Mouse (Mus musculus) liver, embryonic 16.5 days (tissue): ENCODE results near the gene Aak1. TPM values are rescaled to one million over a fixed set of nuclear protein-coding genes. Genes with fewer than 3 reads are reported as not detected.

Source experiments
- ATAC-seq: fragments of 200-750 bp; cut with Nextera tagmentation; 2 replicates; pipeline ENCODE4 v1.8.0; 2017; ENCODE audit warnings: low read depth, mild to moderate bottlenecking, moderate number of reproducible peaks, moderate library complexity
- H3K27ac ChIP-seq: fragments of 300-500 bp; sonication (generic); 2 replicates; pipeline ENCODE4 v1.5.1; 2014; ENCODE audit warnings: mild to moderate bottlenecking, low read length
- H3K27me3 ChIP-seq: fragments of 300-500 bp; sonication (generic); 2 replicates; pipeline ENCODE4 v1.6.1; 2014; ENCODE audit warnings: low read depth, low read length, mixed read lengths; ENCODE audit not compliant: control insufficient read depth, insufficient read depth
- H3K36me3 ChIP-seq: fragments of 300-500 bp; sonication (generic); 2 replicates; pipeline ENCODE4 v1.6.1; 2014; ENCODE audit warnings: mild to moderate bottlenecking; ENCODE audit not compliant: control insufficient read depth, insufficient read depth
- H3K4me1 ChIP-seq: fragments of 300-500 bp; sonication (generic); 2 replicates; pipeline ENCODE4 v1.6.1; 2014; ENCODE audit warnings: low read depth, low read length, mixed read lengths; ENCODE audit not compliant: control insufficient read depth
- H3K4me2 ChIP-seq: fragments of 300-500 bp; sonication (generic); 2 replicates; pipeline ENCODE4 v1.6.1; 2014; ENCODE audit warnings: low read depth, low read length, mixed read lengths
- H3K4me3 ChIP-seq: fragments of 300-500 bp; sonication (generic); 2 replicates; pipeline ENCODE4 v1.5.1; 2014; ENCODE audit warnings: low read depth, mild to moderate bottlenecking, low read length
- H3K9ac ChIP-seq: fragments of 300-500 bp; sonication (generic); 2 replicates; pipeline ENCODE4 v1.6.1; 2014; ENCODE audit warnings: low read depth, low read length
- H3K9me3 ChIP-seq: fragments of 300-500 bp; sonication (generic); replicated peaks from 2 replicates; pipeline ENCODE4 v1.6.1; 2016; ENCODE audit warnings: low read length; ENCODE audit not compliant: control insufficient read depth
- WGBS: fragments of 180-500 bp; shearing (Covaris S2); extraction: QIAGEN DNeasy Blood & Tissue Kit; methylation state at CpG from one replicate; pipeline ENCODE4 v1.1.7; 2014; ENCODE audit not compliant: insufficient replicate concordance; 5-methylcytosine and 5-hydroxymethylcytosine counted together
- polyA plus RNA-seq: library from polyadenylated mRNA; unstranded; fragments of >200 nt; fragmentation: Nextera tagmentation; extraction: Ambion mirVana; gene quantifications from 2 replicates; pipeline ENCODE4 v1.2.1, GENCODE M21; 2015

The Aak1 gene
- polyA plus RNA-seq, 1 experiment from 2014 or later: 3.4 TPM

- Histone ChIP-seq H3K27me3 (no peaks in the 10 kb centered on the region), H3K9ac (no peak overlapping the region), H3K27ac (no peak overlapping the region), H3K4me1 (peaks cover 3% of the 10 kb centered on the region), H3K36me3 (peaks cover 7% of the 10 kb centered on the region), H3K4me2 (no peak overlapping the region), H3K9me3 (no peaks in the 10 kb centered on the region), H3K4me3 (no peak overlapping the region)
- ATAC-seq: peak; percentile 32; the same call in 1 of the 2 replicates
- 72% methylated on average over 6 of the region's 6 CpGs for WGBS
These were observed 152.7 kb downstream of the Aak1 start for GRCm38 (mm10) chr6:87001995-87002394.

GRCm38 (mm10) chr6:87002521-87003055, 153.3 kb downstream of the Aak1 start:
- no peaks in the 10 kb centered on the region for H3K27me3 ChIP-seq
- H3K4me2 ChIP-seq: no peak overlapping the region
- no peak overlapping the region for H3K27ac ChIP-seq
- H3K9ac ChIP-seq: no peak overlapping the region
- H3K4me3 ChIP-seq: no peak overlapping the region
- no peaks in the 10 kb centered on the region for H3K9me3 ChIP-seq
- H3K4me1 ChIP-seq: peaks cover 3% of the 10 kb centered on the region
- whole genome bisulfite sequencing: 36% methylated on average over 8 of the region's 8 CpGs
- peak; percentile 53; the same call in 1 of the 2 replicates for ATAC-seq
- H3K36me3 ChIP-seq: peaks cover under 1% of the 10 kb centered on the region; the same call in 1 of the 2 replicates

- WGBS: 41% methylated on average over 2 of the region's 2 CpGs
- peaks cover 3% of the 10 kb centered on the region for H3K4me1 ChIP-seq
- H3K4me3 ChIP-seq: no peak overlapping the region
- H3K9me3 ChIP-seq: no peaks in the 10 kb centered on the region
- H3K36me3 ChIP-seq: no peaks in the 10 kb centered on the region
- ATAC-seq: no peak
- H3K4me2 ChIP-seq: no peak overlapping the region
- H3K27ac ChIP-seq: no peak overlapping the region
- no peaks in the 10 kb centered on the region for H3K27me3 ChIP-seq
- H3K9ac ChIP-seq: no peak overlapping the region
These were observed 154.8 kb downstream of the Aak1 start for GRCm38 (mm10) chr6:87004099-87004498.

- Histone ChIP-seq H3K9ac (no peak overlapping the region), H3K4me2 (no peak overlapping the region), H3K9me3 (no peaks in the 10 kb centered on the region), H3K4me3 (no peak overlapping the region), H3K27me3 (no peaks in the 10 kb centered on the region), H3K36me3 (no peaks in the 10 kb centered on the region), H3K4me1 (peaks cover 8% of the 10 kb centered on the region), H3K27ac (no peak overlapping the region)
- ATAC-seq: no peak
These were observed 156.3 kb downstream of the Aak1 start for GRCm38 (mm10) chr6:87005577-87005976.

- WGBS: 55% methylated on average over 6 of the region's 6 CpGs
- no peak for ATAC-seq
- no peaks in the 10 kb centered on the region for H3K9me3 ChIP-seq
- H3K9ac ChIP-seq: peak within 1 kb of the TSS; percentile 93
- no peaks in the 10 kb centered on the region for H3K27me3 ChIP-seq
- peaks cover 11% of the 10 kb centered on the region for H3K4me1 ChIP-seq
- peak within 1 kb of the TSS; percentile 87 for H3K4me3 ChIP-seq
- peak within 1 kb of the TSS; percentile 81 for H3K4me2 ChIP-seq
- H3K27ac ChIP-seq: peak within 1 kb of the TSS; percentile 92
- no peaks in the 10 kb centered on the region for H3K36me3 ChIP-seq
These were observed 159.6 kb downstream of the Aak1 start, which contains the start of gene Nfu1 for GRCm38 (mm10) chr6:87008887-87009286. TSS of gene Nfu1 (plus strand) at chr6:87009236.

GRCm38 (mm10) chr6:87009692-87010328, 160.5 kb downstream of the Aak1 start:
- peak overlapping the region; percentile 87 for H3K4me3 ChIP-seq

GRCm38 (mm10) chr6:87016916-87017315, 167.6 kb downstream of the Aak1 start:
- H3K4me3 ChIP-seq: no peak overlapping the region
- ATAC-seq: no peak
- peaks cover 28% of the 10 kb centered on the region for H3K36me3 ChIP-seq
- H3K27ac ChIP-seq: no peak overlapping the region
- no peak overlapping the region for H3K9ac ChIP-seq
- no peaks in the 10 kb centered on the region; the same call in 1 of the 2 replicates for H3K9me3 ChIP-seq
- WGBS: 48% methylated on average over 4 of the region's 4 CpGs
- no peaks in the 10 kb centered on the region; the same call in 1 of the 2 replicates for H3K4me1 ChIP-seq
- no peak overlapping the region for H3K4me2 ChIP-seq
- H3K27me3 ChIP-seq: no peaks in the 10 kb centered on the region

More at GRCm38 (mm10) chr6:87009692-87010328, 160.5 kb downstream of the Aak1 start:
- peak; percentile 96 for ATAC-seq
- Histone ChIP-seq H3K27me3 (no peaks in the 10 kb centered on the region), H3K9me3 (no peaks in the 10 kb centered on the region), H3K4me2 (peak overlapping the region; percentile 81), H3K36me3 (no peaks in the 10 kb centered on the region), H3K4me1 (peaks cover 11% of the 10 kb centered on the region), H3K27ac (peak overlapping the region; percentile 92), H3K9ac (peak overlapping the region; percentile 93)
- WGBS: under 1% methylated on average over 36 of the region's 36 CpGs

GRCm38 (mm10) chr6:87018874-87019273, 169.6 kb downstream of the Aak1 start:
- Histone ChIP-seq H3K4me3 (no peak overlapping the region), H3K9me3 (no peaks in the 10 kb centered on the region; the same call in 1 of the 2 replicates), H3K27me3 (no peaks in the 10 kb centered on the region), H3K4me1 (no peaks in the 10 kb centered on the region), H3K27ac (no peak overlapping the region), H3K4me2 (no peak overlapping the region), H3K36me3 (peaks cover 28% of the 10 kb centered on the region), H3K9ac (no peak overlapping the region)
- ATAC-seq: no peak
- 82% methylated on average over 8 of the region's 8 CpGs for WGBS

- WGBS: 94% methylated on average over 12 of the region's 12 CpGs
- H3K9ac ChIP-seq: no peak overlapping the region
- H3K27ac ChIP-seq: no peak overlapping the region
- H3K4me1 ChIP-seq: no peaks in the 10 kb centered on the region; the same call in 1 of the 2 replicates
- H3K4me2 ChIP-seq: no peak overlapping the region
- H3K27me3 ChIP-seq: no peaks in the 10 kb centered on the region
- no peak for ATAC-seq
- H3K36me3 ChIP-seq: peaks cover 32% of the 10 kb centered on the region
- no peaks in the 10 kb centered on the region; the same call in 1 of the 2 replicates for H3K9me3 ChIP-seq
- no peak overlapping the region for H3K4me3 ChIP-seq
These were observed 172.5 kb downstream of the Aak1 start for GRCm38 (mm10) chr6:87021791-87022190.
